Mouse (Mus musculus) cerebellum, adult 8-10 months (tissue): Measurements from ENCODE around the gene Fam8a1.

Experiments
- DNase-seq: peaks from one replicate; pipeline ENCODE4 v3.0.0; 2022

Gene Fam8a1

GRCm38 (mm10) chr13:46677721-46678120 lies 8.4 kb downstream of the Fam8a1 start:
- DNase-seq, result no peak

- peak; percentile 41 for DNase-seq
Measured at GRCm38 (mm10) chr13:46682921-46683320, 13.6 kb downstream of the Fam8a1 start.

DNA sequence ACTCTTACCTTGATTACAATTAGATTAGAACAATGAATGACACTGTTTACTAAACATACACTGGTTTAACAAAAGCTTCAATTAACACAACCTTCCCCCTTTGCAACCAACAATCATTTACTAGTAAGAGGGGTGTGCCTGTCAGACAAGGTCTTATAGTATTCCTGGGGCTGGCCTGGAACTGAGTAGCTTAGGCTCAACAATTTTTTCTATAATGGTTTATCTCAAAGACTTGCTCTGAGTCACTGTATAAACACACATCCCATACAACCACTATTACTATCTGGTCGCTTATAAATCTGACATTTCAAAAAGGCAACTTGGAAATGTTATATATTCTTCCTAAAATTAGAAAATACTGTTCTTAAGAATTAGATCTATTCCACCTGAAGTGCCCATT lies 14.0 kb downstream of the Fam8a1 start:
- no peak for DNase-seq

DNA sequence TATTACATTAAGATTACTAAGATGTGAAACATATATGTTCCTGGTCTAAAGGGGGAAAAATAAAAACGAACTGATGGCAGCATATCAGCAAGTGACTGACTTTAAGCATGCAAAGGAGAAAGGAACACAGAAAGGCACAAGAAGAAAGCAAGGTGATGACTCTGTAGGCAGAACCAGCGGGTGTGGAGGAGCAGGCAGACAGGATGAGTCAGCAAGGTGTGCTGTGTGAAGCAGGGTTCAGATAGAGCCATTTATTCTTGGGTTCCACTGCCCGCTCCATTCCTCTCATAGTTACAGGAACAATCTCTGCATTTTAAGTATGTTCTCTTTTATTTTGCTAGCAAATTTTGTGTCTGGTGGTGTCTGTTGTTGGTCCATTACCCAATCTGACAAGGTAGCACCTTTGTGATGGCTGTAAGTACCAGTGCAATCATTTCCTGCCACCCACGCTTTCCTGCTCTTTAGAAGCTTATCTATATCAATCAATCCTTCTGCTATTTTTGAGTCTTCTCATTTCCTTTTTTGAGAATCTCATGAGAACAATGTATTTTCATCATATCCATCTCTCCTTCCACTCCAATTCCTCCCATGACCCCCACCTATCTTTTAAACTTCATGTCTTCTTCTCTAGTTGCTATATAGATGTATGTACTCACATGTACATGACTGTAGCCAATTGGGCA lies 21.4 kb downstream of the Fam8a1 start:
- no peak for DNase-seq

- DNase-seq, result no peak
Measured at GRCm38 (mm10) chr13:46695296-46695908, 26.1 kb downstream of the Fam8a1 start.

GRCm38 (mm10) chr13:46695932-46696331 lies 26.6 kb downstream of the Fam8a1 start:
- DNase-seq, result no peak

GRCm38 (mm10) chr13:46696788-46697187 lies 27.5 kb downstream of the Fam8a1 start:
- DNase-seq, result no peak

DNA sequence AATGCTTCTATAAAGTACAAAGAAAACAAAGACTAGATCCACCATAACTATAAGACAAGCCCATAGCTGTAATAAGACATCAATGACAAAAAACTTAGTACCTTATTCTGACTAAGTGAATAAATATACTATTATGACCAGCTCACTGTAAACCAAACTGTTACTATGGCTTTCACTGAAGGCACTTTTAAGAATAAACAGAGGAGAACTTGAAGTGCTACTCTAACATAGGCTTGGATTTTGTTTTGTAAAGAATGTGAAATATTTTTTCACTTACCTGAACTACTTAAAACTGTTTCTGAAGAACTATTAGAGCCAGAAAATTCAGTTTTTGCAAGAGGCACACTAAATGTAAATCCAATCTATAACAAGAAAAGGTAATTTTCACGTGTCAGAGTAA lies 30.1 kb downstream of the Fam8a1 start:
- no peak for DNase-seq

GRCm38 (mm10) chr13:46701486-46701885 lies 32.2 kb downstream of the Fam8a1 start:
- DNase-seq, result no peak

- DNase-seq, result no peak
Measured at GRCm38 (mm10) chr13:46703138-46703537, 33.8 kb downstream of the Fam8a1 start.

GRCm38 (mm10) chr13:46713486-46713885 lies 44.2 kb downstream of the Fam8a1 start:
- no peak for DNase-seq

DNA sequence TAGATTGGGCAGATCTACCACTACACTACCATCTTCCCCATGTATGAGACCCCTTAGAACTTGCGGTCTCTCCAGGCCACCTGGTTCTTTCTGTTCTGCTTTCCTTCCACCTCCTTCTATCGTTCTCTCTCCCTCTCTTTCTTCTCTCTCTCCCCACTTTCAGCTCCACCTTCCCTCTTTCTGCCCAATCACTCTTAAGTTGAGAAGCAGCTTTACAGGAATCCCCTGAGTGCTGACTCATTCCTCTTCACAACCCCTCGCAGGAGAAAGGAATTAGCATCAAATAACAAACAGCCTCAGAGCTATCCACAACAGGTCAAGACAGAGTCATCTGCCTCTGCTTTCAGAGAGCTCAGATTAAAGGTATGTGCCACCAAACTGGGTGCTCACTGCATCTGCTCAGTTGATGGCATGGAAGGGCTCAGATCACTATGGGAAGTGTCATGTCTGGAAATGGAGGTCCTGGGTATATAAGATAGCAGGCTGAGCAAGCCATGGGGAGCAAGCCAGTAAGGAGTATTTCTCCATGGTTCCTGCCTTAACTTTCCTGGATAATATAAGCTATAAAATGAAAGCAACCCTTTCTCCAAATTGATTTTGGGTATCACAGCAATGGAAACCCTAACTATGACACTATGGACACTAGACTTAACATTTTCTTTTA lies 46.8 kb downstream of the Fam8a1 start:
- no peak for DNase-seq

DNA sequence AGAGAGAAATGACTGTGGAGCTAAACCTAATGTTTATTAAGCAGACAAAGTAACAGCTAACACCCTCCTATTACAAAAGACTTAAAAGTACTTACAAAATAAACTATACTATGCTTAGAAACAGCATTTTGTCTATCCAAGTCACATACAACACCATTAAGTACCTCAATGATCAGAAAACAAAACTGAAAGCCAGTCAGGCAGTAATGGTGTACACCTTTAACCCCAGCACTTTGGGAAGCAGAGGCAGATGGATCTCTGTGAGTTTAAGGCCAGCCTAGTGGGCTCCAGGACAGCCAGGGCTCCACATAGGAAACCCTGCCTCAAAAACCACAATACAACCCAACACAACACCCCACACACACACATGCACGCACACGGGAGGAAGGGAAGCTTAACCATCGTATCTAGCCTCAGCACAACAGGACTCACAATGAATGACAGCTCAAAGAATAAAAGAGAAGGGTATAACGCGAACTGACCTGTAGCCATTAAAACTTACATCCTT lies 49.6 kb downstream of the Fam8a1 start:
- DNase-seq, result no peak

DNA sequence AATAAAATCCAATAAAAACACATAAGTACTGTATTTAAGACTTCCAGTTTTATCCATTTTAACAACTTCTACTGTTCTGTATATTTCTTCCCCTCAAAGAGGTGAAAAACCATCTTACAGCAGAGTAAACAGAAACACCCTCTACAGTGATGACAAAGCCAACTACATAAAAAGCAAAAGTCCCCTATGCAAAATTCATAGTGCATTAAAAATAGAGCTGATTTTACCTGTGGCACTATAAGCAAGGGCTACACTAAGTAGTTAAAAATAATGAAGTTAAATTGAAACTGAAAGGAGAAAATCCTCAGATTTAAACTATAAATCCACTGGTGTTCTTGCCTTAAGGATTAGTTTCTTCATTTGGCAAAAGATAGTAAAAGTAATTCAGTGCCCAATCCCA lies 51.7 kb downstream of the Fam8a1 start:
- DNase-seq, result no peak

DNA sequence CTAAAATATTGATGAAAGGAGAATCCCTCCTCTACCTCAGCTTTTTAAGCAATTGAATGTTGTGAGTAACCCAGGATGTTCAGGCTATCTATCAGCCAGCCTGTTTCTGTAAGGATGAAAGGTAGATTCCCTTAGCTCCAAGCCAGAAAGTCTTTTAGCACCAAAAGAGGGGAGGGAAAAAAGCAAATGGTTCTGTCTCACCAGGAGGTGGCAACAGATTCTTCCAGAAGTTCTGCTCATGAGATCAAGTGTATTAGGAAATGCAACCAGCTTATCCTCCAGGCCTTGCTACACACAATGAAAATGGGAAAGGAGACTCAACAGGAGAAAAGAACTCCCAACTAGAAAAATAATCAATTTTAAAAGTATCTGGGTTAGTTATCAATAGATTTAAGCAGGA lies 55.0 kb downstream of the Fam8a1 start:
- no peak for DNase-seq

DNA sequence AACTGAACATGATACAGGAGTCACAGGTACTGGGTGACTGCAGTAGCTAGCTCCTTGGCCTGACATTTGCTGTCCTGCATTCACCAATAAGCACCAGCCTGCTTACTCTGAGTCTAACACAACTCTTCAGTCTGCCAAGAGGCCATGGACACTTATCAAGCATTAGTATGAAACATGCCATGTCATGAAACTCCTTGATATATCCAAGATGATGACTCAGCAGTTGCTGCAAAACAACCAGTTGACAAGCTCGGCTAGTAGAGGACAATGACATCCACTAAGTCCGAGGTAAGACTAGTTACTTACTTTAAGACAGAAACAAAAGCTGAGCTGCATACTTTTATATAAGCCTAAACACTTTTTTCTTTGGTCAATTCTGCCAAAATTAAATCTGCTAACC lies 55.9 kb downstream of the Fam8a1 start:
- no peak for DNase-seq

GRCm38 (mm10) chr13:46726288-46727037 lies 57.1 kb downstream of the Fam8a1 start:
- DNase-seq, result peak; percentile 36

DNA sequence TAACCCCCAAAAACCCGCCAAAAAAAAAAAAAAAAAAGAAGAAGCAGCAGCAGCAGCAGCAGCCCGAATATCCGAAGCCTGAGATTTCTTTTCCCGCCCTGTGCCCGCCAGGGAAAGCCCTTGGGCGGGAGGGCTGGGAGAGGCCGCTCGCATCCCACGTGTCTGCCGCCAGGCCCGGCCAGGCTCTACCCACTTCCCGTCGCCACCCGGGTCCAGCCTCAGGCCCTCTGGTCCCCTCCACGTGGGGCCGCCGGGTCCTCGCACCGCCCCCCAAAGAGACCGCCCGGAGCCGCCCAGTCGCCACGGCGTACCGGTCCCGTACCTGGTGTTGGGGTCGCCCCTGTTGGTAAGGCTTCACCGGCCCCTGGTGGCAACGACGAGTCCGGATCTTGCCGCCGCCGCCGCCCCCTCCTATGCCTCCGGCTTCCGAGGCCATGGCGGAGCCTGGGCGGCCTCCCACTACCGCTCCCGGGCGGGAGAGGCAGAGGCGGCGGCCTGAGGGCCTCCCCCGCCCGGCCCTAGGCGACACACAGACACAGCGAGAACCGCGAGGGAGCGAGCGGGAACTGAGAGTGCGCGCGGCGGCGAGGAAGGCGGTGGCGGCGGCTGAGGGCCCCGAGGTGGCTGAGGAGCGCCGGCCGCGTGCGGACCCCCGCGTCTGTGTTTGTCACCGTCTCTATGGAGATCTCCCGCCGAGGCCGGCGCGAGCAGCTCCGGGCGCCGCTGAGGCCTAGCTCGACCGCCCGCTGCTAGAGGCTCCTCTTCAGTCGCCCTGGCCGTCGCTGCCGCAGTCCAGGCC lies 57.9 kb downstream of the Fam8a1 start:
- no peak for DNase-seq
